Mouse (Mus musculus) heart, postnatal 0 days (tissue): ENCODE measurements at regions not wholly inside any gene's neighbourhood (a gene's known extent, or its start where the extent isn't known, plus 50 kb on each side); places are given as distances from the start of the nearest gene placed in this dataset.

Experiments
- CTCF ChIP-seq: IDR thresholded peaks from 2 replicates; pipeline ENCODE4 v1.5.1; 2016; ENCODE audit warnings: antibody characterized with exemption, control low read depth, low read depth
- EP300 ChIP-seq: IDR thresholded peaks from 2 replicates; pipeline ENCODE4 v1.6.1; 2016; ENCODE audit warnings: antibody characterized with exemption, low read depth

DNA sequence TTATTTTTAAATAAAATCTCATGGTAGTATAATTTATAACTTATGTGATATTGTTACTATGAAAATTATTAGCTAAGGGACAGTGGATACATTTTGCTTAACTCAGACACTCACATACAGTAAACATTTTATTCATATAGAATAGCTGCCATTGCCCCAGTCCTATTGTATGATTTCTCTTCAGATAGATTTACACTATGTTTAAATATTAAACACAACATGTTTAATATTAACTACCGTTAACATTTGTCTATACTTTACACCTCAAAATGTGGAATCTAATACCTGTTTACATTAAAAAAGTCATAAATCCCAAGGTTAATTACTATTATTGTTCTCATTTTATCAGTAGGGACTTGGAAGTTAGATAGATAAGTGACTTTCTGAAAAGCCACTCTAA, 734.8 kb upstream of the Adgra3 start:
- no peak for TF ChIP-seq CTCF
- no peak for TF ChIP-seq EP300
